Mouse (Mus musculus) hindbrain, embryonic 10.5 days (tissue): ENCODE measurements around the gene Endov. TPM values are rescaled to one million over a fixed set of nuclear protein-coding genes. Genes with fewer than 3 reads are reported as not detected.
A peak's percentile ranks its signal among the peaks of the same experiment; 100 is the strongest.

ENCODE experiments used
- DNase-seq: peaks from one replicate; pipeline ENCODE4 v3.0.0-alpha.2; 2017; ENCODE audit warnings: low spot score
- H3K27ac ChIP-seq: fragments of 300-500 bp; sonication (generic); 2 replicates; pipeline ENCODE4 v1.5.1; 2016; ENCODE audit warnings: mild to moderate bottlenecking, moderate library complexity
- H3K27me3 ChIP-seq: fragments of 300-500 bp; sonication (generic); 2 replicates; pipeline ENCODE4 v1.6.1; 2016; ENCODE audit warnings: mild to moderate bottlenecking; ENCODE audit not compliant: poor library complexity, insufficient read depth, severe bottlenecking
- H3K36me3 ChIP-seq: fragments of 300-500 bp; sonication (generic); 2 replicates; pipeline ENCODE4 v1.6.1; 2016; ENCODE audit warnings: mild to moderate bottlenecking, moderate library complexity
- H3K4me1 ChIP-seq: fragments of 300-500 bp; sonication (generic); replicated peaks from 2 replicates; pipeline ENCODE4 v1.6.1; 2016; ENCODE audit warnings: mild to moderate bottlenecking
- H3K4me3 ChIP-seq: fragments of 300-500 bp; sonication (generic); 2 replicates; pipeline ENCODE4 v1.5.1; 2016; ENCODE audit warnings: mild to moderate bottlenecking, moderate library complexity
- H3K9me3 ChIP-seq: fragments of 300-500 bp; sonication (generic); 2 replicates; pipeline ENCODE4 v1.6.1; 2016; ENCODE audit warnings: mild to moderate bottlenecking, moderate library complexity
- WGBS: fragments of 180-500 bp; shearing (Covaris S2); methylation state at CpG from one replicate; pipeline ENCODE4 v1.1.7; 2016; 5-methylcytosine and 5-hydroxymethylcytosine counted together
- polyA plus RNA-seq: library from polyadenylated mRNA; unstranded; fragments of >200 nt; fragmentation: Nextera tagmentation; extraction: Ambion mirVana; gene quantifications from 2 replicates; pipeline ENCODE4 v1.2.1, GENCODE M21; 2016

Gene Endov
- polyA plus RNA-seq, 1 experiment from 2014 or later, result 23.4 TPM

DNA sequence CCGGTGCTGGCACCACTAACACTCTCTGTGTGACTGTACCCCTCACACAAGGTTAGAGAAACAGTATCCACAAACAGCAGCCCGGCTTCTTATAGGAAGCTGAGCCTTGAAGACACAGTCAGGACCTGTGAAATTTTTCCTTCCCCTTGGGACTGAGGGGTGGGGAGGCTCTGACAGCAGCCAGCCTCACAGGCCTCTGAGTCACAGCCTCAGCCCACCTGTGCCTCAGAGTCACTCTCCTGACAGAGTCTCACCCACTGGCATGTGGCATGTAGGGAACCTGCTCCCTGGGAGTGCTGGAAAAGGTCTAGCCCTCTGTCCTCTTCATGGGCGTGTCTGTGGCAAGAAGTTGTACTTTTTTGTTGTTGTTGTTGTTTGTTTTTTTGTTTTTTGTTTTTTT lies 60.3 kb downstream of the Endov start:
- no peaks in the 10 kb centered on the region for H3K36me3 ChIP-seq
- no peak for DNase-seq
- no peak overlapping the region for H3K4me3 ChIP-seq
- no peak overlapping the region for H3K27ac ChIP-seq
- peaks cover 44% of the 10 kb centered on the region for H3K4me1 ChIP-seq
- no peaks in the 10 kb centered on the region for H3K9me3 ChIP-seq
- WGBS, result 50% methylated on average over 3 of the region's 3 CpGs
- peaks cover 100% of the 10 kb centered on the region for H3K27me3 ChIP-seq

DNA sequence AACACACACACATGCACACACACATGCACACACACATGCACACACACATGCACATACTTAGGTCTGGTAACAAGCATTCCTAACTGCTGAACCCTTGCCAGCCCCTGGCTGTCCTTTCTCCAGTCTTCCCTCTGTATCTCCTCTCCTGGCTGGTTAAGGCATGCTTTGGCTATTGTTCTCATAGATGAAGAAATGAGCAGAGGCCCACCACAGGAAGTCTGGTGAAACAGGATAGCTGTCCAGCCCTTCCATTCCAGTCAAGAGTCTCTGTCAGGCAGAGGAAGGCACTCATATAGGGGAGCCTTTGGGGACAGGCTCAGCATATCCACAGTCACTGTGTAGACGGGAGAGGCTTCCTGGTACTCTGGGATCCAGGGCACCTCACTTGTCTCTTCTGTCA lies 61.2 kb downstream of the Endov start:
- no peak overlapping the region; the same call in 1 of the 2 replicates for H3K27ac ChIP-seq
- no peak for DNase-seq
- peaks cover 100% of the 10 kb centered on the region for H3K27me3 ChIP-seq
- no peaks in the 10 kb centered on the region for H3K36me3 ChIP-seq
- no peaks in the 10 kb centered on the region for H3K9me3 ChIP-seq
- no peak overlapping the region for H3K4me3 ChIP-seq
- peaks cover 40% of the 10 kb centered on the region for H3K4me1 ChIP-seq
- WGBS, result 55% methylated on average over 1 of the region's 1 CpGs

DNA sequence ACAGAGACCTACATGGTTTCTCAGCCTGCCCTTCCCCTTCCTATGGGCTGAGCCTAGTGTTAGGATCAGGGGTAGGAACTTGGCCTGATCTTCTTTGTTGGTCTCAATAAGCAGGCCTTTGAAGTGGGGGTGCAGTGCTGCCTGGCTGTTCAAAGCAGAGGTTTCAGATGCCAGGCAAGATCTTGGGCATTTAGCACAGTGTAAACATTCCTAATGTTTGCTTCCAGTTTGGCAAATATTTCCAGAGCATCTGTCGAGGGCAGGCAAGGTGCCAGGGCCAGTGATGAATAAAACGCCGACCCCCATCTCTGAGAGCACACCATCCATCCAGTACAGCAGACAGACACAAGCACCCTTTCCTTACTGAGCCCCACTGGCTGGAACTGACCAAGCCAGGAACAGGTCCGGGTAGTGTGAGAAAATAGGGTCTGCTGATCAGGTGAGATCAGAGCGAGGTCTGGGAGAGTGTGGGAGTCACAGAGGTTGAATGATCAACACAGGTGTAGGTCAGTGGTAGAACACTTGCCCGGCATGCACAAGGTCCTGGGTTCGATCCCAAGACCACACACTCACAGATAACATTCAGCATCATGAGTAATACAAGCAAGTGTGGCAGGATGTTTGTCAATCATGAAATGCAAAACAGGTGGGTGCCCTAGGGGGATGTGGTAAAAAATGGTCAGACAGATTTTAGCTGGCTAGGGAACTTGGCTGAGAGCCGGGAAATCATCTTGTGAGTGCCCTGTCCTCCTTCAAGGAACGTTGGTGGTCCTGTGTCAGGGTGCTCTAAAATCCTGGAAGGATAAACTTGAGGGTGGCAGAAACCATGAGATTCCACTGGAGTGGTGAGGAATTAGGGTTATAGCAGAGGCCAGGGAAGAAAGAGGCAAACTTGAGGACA lies 62.0 kb downstream of the Endov start:
- DNase-seq, result no peak
- H3K27ac ChIP-seq, result no peak overlapping the region
- no peak overlapping the region for H3K4me3 ChIP-seq
- H3K4me1 ChIP-seq, result peaks cover 40% of the 10 kb centered on the region
- no peaks in the 10 kb centered on the region for H3K9me3 ChIP-seq
- H3K27me3 ChIP-seq, result peaks cover 99% of the 10 kb centered on the region
- H3K36me3 ChIP-seq, result no peaks in the 10 kb centered on the region
- 79% methylated on average over 9 of the region's 9 CpGs for WGBS

DNA sequence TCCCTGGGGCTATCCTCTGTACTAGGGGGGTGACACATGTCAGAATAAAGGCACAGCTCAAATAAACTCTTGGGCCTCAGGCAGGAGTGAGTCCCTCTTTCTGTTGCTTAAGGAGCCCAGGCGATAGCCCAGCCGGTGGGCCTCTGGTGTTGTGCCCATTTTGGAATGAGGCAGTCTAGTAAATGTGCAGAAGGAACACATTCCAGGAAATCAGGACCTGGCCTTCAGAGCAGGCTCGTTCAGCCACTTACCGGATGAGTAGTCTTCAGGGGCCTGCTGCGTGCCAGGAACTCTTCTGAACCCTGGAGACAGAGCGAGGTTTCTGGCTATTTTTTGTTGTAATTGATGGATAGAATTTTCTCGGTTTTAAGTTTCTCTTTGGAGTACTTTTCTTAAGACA lies 63.6 kb downstream of the Endov start:
- Histone ChIP-seq H3K4me1 (peaks cover 40% of the 10 kb centered on the region), H3K27me3 (peaks cover 93% of the 10 kb centered on the region), H3K36me3 (no peaks in the 10 kb centered on the region), H3K4me3 (no peak overlapping the region), H3K27ac (no peak overlapping the region), H3K9me3 (no peaks in the 10 kb centered on the region)
- no peak for DNase-seq
- WGBS, result 83% methylated on average over 7 of the region's 7 CpGs

DNA sequence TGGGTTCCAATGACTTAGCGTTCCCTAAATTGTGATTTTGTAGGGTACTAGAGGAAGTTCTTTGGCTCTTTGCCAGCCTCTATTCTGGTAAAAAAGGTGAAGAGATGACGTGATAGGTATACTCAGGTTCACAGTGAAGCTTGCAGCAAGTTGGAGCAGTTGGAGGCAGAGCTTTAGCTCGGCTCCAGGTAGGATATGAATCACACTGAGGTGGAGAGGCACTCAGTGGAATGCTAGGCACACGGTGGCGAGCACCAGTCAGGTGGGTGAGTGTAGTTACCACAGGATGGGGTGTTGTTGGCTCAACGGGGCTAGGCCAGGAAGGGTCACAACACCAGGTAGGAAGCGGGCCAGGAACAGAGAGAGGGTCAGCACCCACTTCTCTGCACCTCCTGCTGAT lies 64.0 kb downstream of the Endov start:
- 85% methylated on average over 7 of the region's 7 CpGs for WGBS
- Histone ChIP-seq H3K27me3 (peaks cover 93% of the 10 kb centered on the region), H3K27ac (no peak overlapping the region), H3K4me1 (peaks cover 41% of the 10 kb centered on the region), H3K36me3 (no peaks in the 10 kb centered on the region), H3K9me3 (no peaks in the 10 kb centered on the region), H3K4me3 (no peak overlapping the region)
- DNase-seq, result no peak

DNA sequence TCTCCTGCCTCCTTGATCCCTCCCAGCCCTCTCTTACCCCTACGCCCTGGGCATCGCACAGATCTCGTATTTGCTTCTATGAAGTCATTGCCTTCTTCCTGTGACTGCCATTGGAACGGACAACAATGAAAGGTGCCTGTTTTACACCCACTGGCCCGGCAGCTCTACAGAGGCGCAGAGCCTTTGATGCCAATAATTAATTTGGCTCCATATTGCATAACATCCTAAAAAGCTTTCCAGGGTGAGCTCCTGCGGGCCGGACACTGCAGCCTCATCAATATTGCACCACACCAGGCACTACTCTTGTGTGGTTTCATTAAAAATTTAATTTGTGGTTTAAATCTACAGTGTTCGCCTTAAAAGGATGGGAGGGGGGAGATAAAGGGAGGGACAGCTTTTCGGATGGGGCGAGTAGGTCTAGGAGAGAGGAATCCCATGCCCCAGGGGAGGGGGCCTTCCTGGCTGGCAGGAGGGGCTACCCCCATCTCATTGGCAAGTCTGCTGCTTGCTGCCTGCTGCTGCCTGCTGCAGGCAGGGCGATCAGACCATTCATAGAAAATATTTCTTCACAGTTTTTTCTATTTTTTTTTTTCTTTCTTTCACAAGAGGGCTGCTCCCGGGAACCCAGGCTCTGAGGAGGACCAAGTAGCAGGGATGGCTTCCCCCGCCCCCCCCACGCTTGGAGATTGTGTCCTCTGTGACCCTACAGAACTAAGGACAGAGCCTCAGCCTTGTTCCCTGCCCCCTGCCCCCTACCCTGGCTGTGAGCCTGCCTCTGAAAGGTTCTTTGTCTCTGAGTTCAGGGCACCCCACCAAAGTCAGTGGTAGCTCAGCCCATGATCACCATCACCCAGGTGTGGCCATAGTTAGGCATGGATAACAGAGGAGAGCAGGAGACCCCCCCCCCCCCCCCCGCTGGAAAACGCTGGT lies 67.1 kb downstream of the Endov start:
- Histone ChIP-seq H3K4me1 (peaks cover 48% of the 10 kb centered on the region), H3K27me3 (peaks cover 91% of the 10 kb centered on the region), H3K36me3 (no peaks in the 10 kb centered on the region), H3K4me3 (peak overlapping the region; percentile 33), H3K9me3 (no peaks in the 10 kb centered on the region), H3K27ac (peak overlapping the region; percentile 82)
- WGBS, result 21% methylated on average over 17 of the region's 17 CpGs
- peak; percentile 60 for DNase-seq

DNA sequence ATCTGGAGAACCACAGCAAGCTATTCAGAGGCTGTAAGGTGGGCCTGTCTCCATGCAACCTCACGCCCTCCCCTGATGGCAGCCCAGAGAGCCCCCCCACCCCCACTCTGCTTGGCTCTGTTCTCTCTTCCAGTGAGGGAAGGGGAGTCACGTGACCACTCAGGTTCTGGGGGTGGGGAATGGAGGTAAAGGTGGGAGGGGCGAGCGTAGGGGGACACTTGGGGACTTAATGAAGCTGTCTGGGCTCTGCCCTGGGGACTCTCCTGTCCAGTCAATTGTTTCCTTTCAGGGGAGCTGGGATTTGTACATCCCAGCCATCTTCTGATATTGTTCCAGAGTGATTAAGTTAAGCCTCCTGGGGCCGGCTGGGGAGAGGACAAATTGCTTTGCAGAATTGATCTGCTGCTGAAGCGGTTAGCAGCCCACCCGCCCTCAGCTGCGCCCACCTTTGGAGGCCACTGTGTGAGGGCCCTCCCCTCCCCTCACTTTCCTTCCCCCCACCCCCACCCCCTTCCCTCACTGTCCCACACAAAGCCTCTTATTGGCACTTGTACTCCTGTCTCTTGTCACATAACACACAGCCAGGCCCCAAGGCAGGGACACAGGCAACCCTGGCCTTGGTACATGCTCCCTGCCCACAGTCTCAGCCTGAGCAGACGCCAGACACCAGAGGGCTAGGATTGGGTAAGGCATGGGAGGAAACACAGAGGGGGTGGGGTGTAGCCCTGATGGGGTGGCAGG lies 67.9 kb downstream of the Endov start:
- peaks cover 53% of the 10 kb centered on the region for H3K4me1 ChIP-seq
- DNase-seq, result peak; percentile 70
- H3K9me3 ChIP-seq, result no peaks in the 10 kb centered on the region
- no peaks in the 10 kb centered on the region for H3K36me3 ChIP-seq
- 10% methylated on average over 9 of the region's 9 CpGs for WGBS
- peak overlapping the region; percentile 33 for H3K4me3 ChIP-seq
- peaks cover 91% of the 10 kb centered on the region for H3K27me3 ChIP-seq
- H3K27ac ChIP-seq, result peak overlapping the region; percentile 82

Other genes with a start within 250 kb of the Endov start
- gene Gaa, start 223.5 kb upstream of the Endov start, polyA plus RNA-seq, result 28.3 and 35.5 TPM in 2 replicates
- 458 and 477 TPM in 2 replicates for gene Eif4a3, start 191.3 kb upstream of the Endov start, polyA plus RNA-seq
- gene Card14, start 183.6 kb upstream of the Endov start, polyA plus RNA-seq, result 0.04 TPM in 1 of 2 replicates, not detected in the other
- 6.8 and 7.1 TPM in 2 replicates for gene Sgsh, start 135.8 kb upstream of the Endov start, polyA plus RNA-seq
- gene Slc26a11, start 135.8 kb upstream of the Endov start, polyA plus RNA-seq, result 6.1 and 7.8 TPM in 2 replicates
- 1.5 and 1.8 TPM in 2 replicates for gene Rnf213, start 98.2 kb upstream of the Endov start, polyA plus RNA-seq
- 3.2 and 9.7 TPM in 2 replicates for gene Nptx1, start 56.4 kb downstream of the Endov start, polyA plus RNA-seq
- 11.8 and 12.4 TPM in 2 replicates for gene Rptor, start 111.6 kb downstream of the Endov start, polyA plus RNA-seq